Mouse (Mus musculus): ENCODE measurements around the gene Cc2d2b.

- TF ChIP-seq CTCF (IDR thresholded peaks at IDR 0.05; ENCODE audit: control insufficient read depth, insufficient read depth, insufficient read length) (no peak), MAX (IDR thresholded peaks at IDR 0.05) (no peak), MYOG (IDR thresholded peaks at IDR 0.05; ENCODE audit: control insufficient read depth, extremely low read depth, insufficient read length) (no peak), USF1 (IDR thresholded peaks at IDR 0.05; ENCODE audit: low read depth) (no peak), MYOD1 (IDR thresholded peaks at IDR 0.05; ENCODE audit: control insufficient read depth, insufficient read length, low read depth) (no peak), CEBPB (IDR thresholded peaks at IDR 0.05; ENCODE audit: low read depth) (no peak), FOSL1 (IDR thresholded peaks at IDR 0.05; ENCODE audit: insufficient read depth, low read length, poor library complexity, severe bottlenecking) (no peak)
Measured at GRCm38 (mm10) chr19:40809858-40810257, 61.3 kb downstream of the Cc2d2b start.
